Mouse (Mus musculus): ENCODE data around the gene Gm3269. TPM values are rescaled to one million over a fixed set of nuclear protein-coding genes. Genes with fewer than 3 reads are reported as not detected.
"Not testable (repeated sequence)": the region's sequence is repeated elsewhere in the genome, so short reads cannot be mapped to it uniquely, and the experiment has no call there.

Gm3269 gene
- polyA plus RNA-seq (2021): not detected

DNA sequence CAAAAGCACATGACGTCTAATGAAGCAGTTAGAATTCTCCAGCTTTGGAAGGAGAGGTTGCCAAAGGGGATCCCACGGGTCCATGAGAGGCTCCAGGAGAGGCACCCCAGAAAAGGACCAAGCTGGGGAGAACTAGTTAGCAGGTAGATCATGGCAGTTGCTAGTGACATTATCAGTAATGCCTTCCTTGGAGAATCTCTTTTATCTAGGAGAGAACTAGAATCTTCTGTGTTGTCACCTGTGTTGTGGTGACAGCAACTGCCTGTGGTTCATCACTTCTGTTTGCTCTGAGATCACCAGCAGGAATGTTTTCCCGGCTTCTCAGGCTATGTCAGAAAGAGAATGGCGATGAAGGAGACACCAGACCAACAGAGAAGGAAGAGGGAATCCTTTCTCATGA lies at the start of gene Gm3269:
TSS of gene Gm3269 (plus strand) at position 301 of the 400 bp plus-strand sequence.
- H3K27me3 ChIP-seq; ATAC-seq; in situ Hi-C loops (cut with MboI; ENCODE audit: low pct_unique_long_range_greater_than_20kb); DNase-seq (ENCODE audit: low read depth, low spot score); CTCF ChIA-PET; POLR2A ChIA-PET: not testable (repeated sequence)

- DNase-seq (ENCODE audit: low read depth, low spot score); H3K27me3 ChIP-seq; CTCF ChIA-PET; in situ Hi-C loops (cut with MboI; ENCODE audit: low pct_unique_long_range_greater_than_20kb); POLR2A ChIA-PET; ATAC-seq: not testable (repeated sequence)
These were observed 31.5 kb upstream of the Gm3269 start for GRCm38 (mm10) chr14:4806421-4806820.

- POLR2A ChIA-PET; in situ Hi-C loops (cut with MboI; ENCODE audit: low pct_unique_long_range_greater_than_20kb); CTCF ChIA-PET; ATAC-seq; DNase-seq (ENCODE audit: low read depth, low spot score); H3K27me3 ChIP-seq: not testable (repeated sequence)
These were observed 16.0 kb upstream of the Gm3269 start for GRCm38 (mm10) chr14:4821950-4822349.

DNA sequence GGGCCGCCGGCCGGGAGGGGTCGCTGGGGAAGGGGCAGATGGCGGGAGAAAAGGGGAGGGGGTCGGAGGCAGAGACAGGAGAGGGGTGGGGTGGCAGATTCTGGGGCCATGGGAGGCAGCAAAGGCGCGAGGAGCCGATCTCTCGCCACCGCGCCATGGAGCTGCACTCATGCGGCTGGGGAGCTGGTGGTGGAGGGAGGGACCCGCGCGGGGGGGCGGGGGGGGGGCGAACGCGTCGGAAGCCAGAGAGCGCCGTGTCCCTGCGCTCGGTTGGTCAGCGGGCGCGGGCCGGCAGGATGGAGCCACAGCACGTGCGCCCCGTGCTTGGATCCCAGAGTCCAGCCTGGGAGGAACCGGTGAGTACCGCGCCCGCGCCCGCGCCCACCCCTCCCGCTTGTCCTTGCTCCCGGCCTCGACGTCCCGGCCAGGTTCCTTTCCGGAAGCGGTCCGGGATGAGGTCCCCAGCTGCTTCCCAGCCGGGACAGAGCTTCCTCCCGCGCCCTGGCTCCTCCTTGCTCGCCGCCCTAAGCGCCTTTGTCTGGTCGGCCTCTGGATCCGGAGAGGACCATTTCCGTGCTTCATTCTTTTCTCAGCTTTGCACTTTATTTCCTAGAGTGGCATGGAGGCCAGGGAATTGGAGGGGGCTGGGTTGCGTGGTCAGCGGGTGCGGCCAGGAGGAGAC lies 17.5 kb downstream of the Gm3269 start, which contains the start of gene Gm3264:
TSS of gene Gm3264 (plus strand) at position 278 of the 682 bp plus-strand sequence.
- in situ Hi-C loops (cut with MboI; ENCODE audit: low pct_unique_long_range_greater_than_20kb); POLR2A ChIA-PET; CTCF ChIA-PET; DNase-seq (ENCODE audit: low read depth, low spot score); H3K27me3 ChIP-seq; ATAC-seq: not testable (repeated sequence)

DNA sequence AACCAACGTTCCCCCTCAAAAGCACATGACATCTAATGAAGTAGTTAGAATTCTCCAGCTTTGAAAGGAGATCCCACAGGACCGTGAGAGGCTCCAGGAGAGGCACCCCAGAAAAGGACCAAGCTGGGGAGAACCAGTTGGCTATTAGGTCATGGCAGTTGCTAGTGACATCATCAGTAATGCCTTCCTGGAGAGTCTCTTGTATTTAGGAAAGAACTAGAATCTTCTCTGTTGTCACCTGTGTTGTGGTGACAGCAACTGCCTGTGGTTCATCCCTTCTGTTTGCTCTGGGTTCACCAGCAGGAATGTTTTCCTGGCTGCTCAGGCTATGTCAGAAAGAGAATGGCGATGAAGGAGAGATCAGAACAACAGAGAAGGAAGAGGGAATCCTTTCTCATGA lies 54.2 kb downstream of the Gm3269 start, which contains the start of gene Gm3278:
TSS of gene Gm3278 (plus strand) at position 301 of the 400 bp plus-strand sequence.
- in situ Hi-C loops (cut with MboI; ENCODE audit: low pct_unique_long_range_greater_than_20kb); POLR2A ChIA-PET; ATAC-seq; DNase-seq (ENCODE audit: low read depth, low spot score); CTCF ChIA-PET; H3K27me3 ChIP-seq: not testable (repeated sequence)

Other genes starting within 250 kb of the Gm3269 start
- not detected for gene Gm8159, start 205.8 kb upstream of the Gm3269 start, polyA plus RNA-seq (2021)
- gene Gm3239, start 173.9 kb upstream of the Gm3269 start, polyA plus RNA-seq (2021): not detected
- not detected for gene Gm7876, start 128.9 kb upstream of the Gm3269 start, polyA plus RNA-seq (2021)
- not detected for gene Gm3252, start 111.3 kb upstream of the Gm3269 start, polyA plus RNA-seq (2021)
- not detected for gene Gm9602, start 61.8 kb upstream of the Gm3269 start, polyA plus RNA-seq (2021)
- gene Gm3264, start 17.5 kb downstream of the Gm3269 start, polyA plus RNA-seq (2021): not detected
- gene Gm3278, start 54.3 kb downstream of the Gm3269 start, polyA plus RNA-seq (2021): not detected
- gene Gm8297, start 145.8 kb downstream of the Gm3269 start, polyA plus RNA-seq (2021): not detected
- gene Gm3298, start 177.8 kb downstream of the Gm3269 start, polyA plus RNA-seq (2021): not detected
- not detected for gene 4930555G01Rik, start 212.5 kb downstream of the Gm3269 start, polyA plus RNA-seq (2021)
- gene Gm8281, start 232.9 kb downstream of the Gm3269 start, polyA plus RNA-seq (2021): not detected

All from Patski (cell line).